Mouse (Mus musculus) stomach, embryonic 14.5 days (tissue): ENCODE data around the gene Plscr3. TPM values are rescaled to one million over a fixed set of nuclear protein-coding genes. Genes with fewer than 3 reads are reported as not detected.
A peak's percentile ranks its signal among the peaks of the same experiment; 100 is the strongest.

Experiments used
- ATAC-seq: fragments of 200-750 bp; cut with Nextera tagmentation; 2 replicates; pipeline ENCODE4 v1.8.0; 2017; ENCODE audit warnings: low read depth, moderate TSS enrichment; ENCODE audit not compliant: insufficient number of reproducible peaks, insufficient read depth, low FRiP score
- H3K27ac ChIP-seq: fragments of 300-500 bp; sonication (generic); 2 replicates; pipeline ENCODE4 v1.5.1; 2014; ENCODE audit warnings: mild to moderate bottlenecking, low read length, moderate library complexity, mixed read lengths
- H3K27me3 ChIP-seq: fragments of 300-500 bp; sonication (generic); 2 replicates; pipeline ENCODE4 v1.6.1; 2014; ENCODE audit warnings: low read length, control low read depth, mixed read lengths; ENCODE audit not compliant: control insufficient read depth, insufficient read depth
- H3K36me3 ChIP-seq: fragments of 300-500 bp; sonication (generic); 2 replicates; pipeline ENCODE4 v1.6.1; 2014; ENCODE audit warnings: mild to moderate bottlenecking, control low read depth, low read length, moderate library complexity, mixed read lengths; ENCODE audit not compliant: control insufficient read depth, insufficient read depth
- H3K4me1 ChIP-seq: fragments of 300-500 bp; sonication (generic); 2 replicates; pipeline ENCODE4 v1.6.1; 2014; ENCODE audit warnings: low read length, control low read depth, mixed read lengths; ENCODE audit not compliant: control insufficient read depth, insufficient read depth
- H3K4me2 ChIP-seq: fragments of 300-500 bp; sonication (generic); replicated peaks from 2 replicates; pipeline ENCODE4 v1.6.1; 2014; ENCODE audit warnings: low read depth, low read length, control low read depth
- H3K4me3 ChIP-seq: fragments of 300-500 bp; sonication (generic); 2 replicates; pipeline ENCODE4 v1.5.1; 2014; ENCODE audit warnings: low read depth, low read length, control low read depth
- H3K9ac ChIP-seq: fragments of 300-500 bp; sonication (generic); replicated peaks from 2 replicates; pipeline ENCODE4 v1.6.1; 2014; ENCODE audit warnings: low read depth, mild to moderate bottlenecking, control low read depth, low read length, moderate library complexity, mixed read lengths
- H3K9me3 ChIP-seq: fragments of 300-500 bp; sonication (generic); 2 replicates; pipeline ENCODE4 v1.6.1; 2016; ENCODE audit warnings: low read depth, low read length, control low read depth; ENCODE audit not compliant: control insufficient read depth
- WGBS: fragments of 180-500 bp; shearing (Covaris S2); extraction: QIAGEN DNeasy Blood & Tissue Kit; methylation state at CpG from one replicate; pipeline ENCODE4 v1.1.7; 2014; 5-methylcytosine and 5-hydroxymethylcytosine counted together
- polyA plus RNA-seq: library from polyadenylated mRNA; unstranded; fragments of >200 nt; fragmentation: Nextera tagmentation; extraction: Ambion mirVana; gene quantifications from 2 replicates; pipeline ENCODE4 v1.2.1, GENCODE M21; 2014

Plscr3 gene
- polyA plus RNA-seq, 1 experiment from 2014 or later, result 102 TPM

GRCm38 (mm10) chr11:69864138-69864860 is 18.1 kb downstream of the Plscr3 start:
- Histone ChIP-seq H3K4me1 (no peaks in the 10 kb centered on the region), H3K9me3 (no peaks in the 10 kb centered on the region), H3K4me3 (no peak overlapping the region), H3K36me3 (no peaks in the 10 kb centered on the region), H3K27ac (no peak overlapping the region), H3K4me2 (no peak overlapping the region), H3K9ac (no peak overlapping the region), H3K27me3 (no peaks in the 10 kb centered on the region)
- 52% methylated on average over 8 of the region's 8 CpGs for WGBS
- ATAC-seq, result no peak

- no peaks in the 10 kb centered on the region for H3K4me1 ChIP-seq
- no peak for ATAC-seq
- H3K27ac ChIP-seq, result no peak overlapping the region
- H3K27me3 ChIP-seq, result no peaks in the 10 kb centered on the region
- H3K9ac ChIP-seq, result no peak overlapping the region
- no peaks in the 10 kb centered on the region for H3K36me3 ChIP-seq
- no peaks in the 10 kb centered on the region for H3K9me3 ChIP-seq
- no peak overlapping the region for H3K4me3 ChIP-seq
- WGBS, result 84% methylated on average over 9 of the region's 9 CpGs
- H3K4me2 ChIP-seq, result no peak overlapping the region
These were observed 19.4 kb downstream of the Plscr3 start for GRCm38 (mm10) chr11:69865561-69865960.

DNA sequence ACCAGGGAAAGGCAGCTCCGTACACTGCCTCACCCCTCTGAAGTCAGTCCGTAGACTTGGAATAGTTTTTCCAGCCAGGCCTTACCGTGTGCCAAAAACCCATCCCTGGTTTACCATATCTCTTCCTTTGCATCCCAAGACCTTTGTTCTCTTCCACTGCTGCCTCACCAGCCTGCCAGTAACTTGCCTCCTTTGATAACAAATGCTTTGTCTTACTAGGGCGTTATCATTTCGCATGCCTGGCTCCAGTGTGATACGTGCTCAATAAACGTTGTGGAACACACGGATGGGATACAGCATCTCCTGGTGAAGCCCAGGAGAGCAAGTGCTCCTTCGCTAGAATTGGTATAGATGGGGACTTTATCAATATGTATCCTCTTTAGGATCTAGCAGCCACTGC is 21.2 kb downstream of the Plscr3 start:
- H3K27me3 ChIP-seq, result no peaks in the 10 kb centered on the region
- no peak for ATAC-seq

GRCm38 (mm10) chr11:69870289-69871069 is 24.3 kb downstream of the Plscr3 start:
- 78% methylated on average over 2 of the region's 2 CpGs for WGBS
- Histone ChIP-seq H3K4me1 (peaks cover under 1% of the 10 kb centered on the region; the same call in 1 of the 2 replicates), H3K4me3 (no peak overlapping the region), H3K4me2 (no peak overlapping the region), H3K27ac (no peak overlapping the region), H3K27me3 (no peaks in the 10 kb centered on the region), H3K9ac (no peak overlapping the region), H3K36me3 (no peaks in the 10 kb centered on the region), H3K9me3 (no peaks in the 10 kb centered on the region)
- no peak for ATAC-seq

More for the DNA sequence above, 21.2 kb downstream of the Plscr3 start:
- Histone ChIP-seq H3K4me2 (no peak overlapping the region), H3K36me3 (no peaks in the 10 kb centered on the region), H3K9me3 (no peaks in the 10 kb centered on the region), H3K27ac (no peak overlapping the region), H3K9ac (no peak overlapping the region), H3K4me3 (no peak overlapping the region), H3K4me1 (no peaks in the 10 kb centered on the region)
- WGBS, result 63% methylated on average over 9 of the region's 9 CpGs

- no peak overlapping the region for H3K27ac ChIP-seq
- no peaks in the 10 kb centered on the region for H3K36me3 ChIP-seq
- H3K4me1 ChIP-seq, result peaks cover 7% of the 10 kb centered on the region; the same call in 1 of the 2 replicates
- no peak for ATAC-seq
- H3K9ac ChIP-seq, result no peak overlapping the region
- H3K4me3 ChIP-seq, result no peak overlapping the region
- H3K27me3 ChIP-seq, result no peaks in the 10 kb centered on the region
- no peak overlapping the region for H3K4me2 ChIP-seq
- 87% methylated on average over 7 of the region's 7 CpGs for WGBS
- no peaks in the 10 kb centered on the region for H3K9me3 ChIP-seq
These were observed 25.6 kb downstream of the Plscr3 start for GRCm38 (mm10) chr11:69871822-69872221.

- Histone ChIP-seq H3K4me3 (no peak overlapping the region), H3K4me2 (no peak overlapping the region), H3K4me1 (peaks cover 7% of the 10 kb centered on the region; the same call in 1 of the 2 replicates), H3K36me3 (no peaks in the 10 kb centered on the region), H3K27ac (no peak overlapping the region), H3K27me3 (no peaks in the 10 kb centered on the region), H3K9ac (no peak overlapping the region), H3K9me3 (no peaks in the 10 kb centered on the region)
- WGBS, result 81% methylated on average over 4 of the region's 4 CpGs
- ATAC-seq, result no peak
These were observed 26.3 kb downstream of the Plscr3 start for GRCm38 (mm10) chr11:69872451-69872850.

DNA sequence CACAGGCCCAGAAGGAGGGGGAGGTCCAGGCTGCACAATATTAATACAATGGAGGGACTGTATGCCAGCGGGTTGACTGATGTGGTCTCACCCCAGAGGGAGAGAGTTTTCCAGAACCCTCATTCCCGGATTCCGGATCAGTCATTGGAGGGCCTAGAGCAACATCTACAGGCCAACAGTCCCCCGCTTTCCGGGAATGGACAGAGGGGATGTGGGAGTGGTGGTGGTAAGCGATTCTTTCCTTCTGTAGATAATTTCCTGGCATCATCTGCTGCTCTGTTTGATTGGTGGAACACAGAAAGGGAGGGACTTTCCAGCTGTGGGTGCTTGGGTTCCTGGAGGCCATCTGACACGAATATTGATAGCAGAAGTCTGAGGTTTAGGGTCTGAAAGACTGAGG is 30.0 kb downstream of the Plscr3 start:
- ATAC-seq, result no peak
- Histone ChIP-seq H3K4me1 (peaks cover 20% of the 10 kb centered on the region), H3K9me3 (no peaks in the 10 kb centered on the region), H3K4me2 (no peak overlapping the region), H3K9ac (no peak overlapping the region), H3K36me3 (no peaks in the 10 kb centered on the region), H3K27me3 (no peaks in the 10 kb centered on the region), H3K4me3 (no peak overlapping the region), H3K27ac (peak overlapping the region; percentile 28; the same call in 1 of the 2 replicates)
- 36% methylated on average over 7 of the region's 7 CpGs for WGBS

DNA sequence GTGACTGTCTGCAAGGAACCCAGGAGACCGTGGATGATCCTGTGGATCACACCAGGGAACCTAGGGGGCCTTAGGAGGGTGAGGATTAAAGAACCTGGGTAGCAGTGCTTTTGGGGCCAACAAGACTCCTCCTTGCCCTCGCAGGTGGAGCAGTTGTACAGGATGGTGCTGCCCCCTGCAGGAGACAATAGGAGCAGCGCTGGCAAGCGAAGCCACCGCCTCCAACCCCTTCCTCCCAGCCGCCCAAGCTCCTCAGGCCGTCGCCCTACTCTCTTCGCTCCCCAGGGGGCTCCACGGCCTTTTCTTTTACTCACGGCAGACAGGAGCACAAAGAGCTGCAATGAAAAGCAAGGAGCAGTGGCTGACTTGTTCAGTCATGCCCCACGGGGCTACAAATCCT is 30.7 kb downstream of the Plscr3 start:
- WGBS, result 3% methylated on average over 12 of the region's 12 CpGs
- no peaks in the 10 kb centered on the region for H3K9me3 ChIP-seq
- H3K4me1 ChIP-seq, result peaks cover 23% of the 10 kb centered on the region
- no peak overlapping the region for H3K9ac ChIP-seq
- H3K4me3 ChIP-seq, result no peak overlapping the region
- no peaks in the 10 kb centered on the region for H3K27me3 ChIP-seq
- peak overlapping the region; percentile 19 for H3K4me2 ChIP-seq
- H3K36me3 ChIP-seq, result no peaks in the 10 kb centered on the region
- no peak for ATAC-seq
- H3K27ac ChIP-seq, result peak overlapping the region; percentile 28; the same call in 1 of the 2 replicates
